Mouse (Mus musculus): Measurements from ENCODE around the gene Mucl3.

- TF ChIP-seq CTCF (IDR thresholded peaks at IDR 0.05; ENCODE audit: low read depth, low read length): peak; percentile 45
- no peak for TF ChIP-seq POLR2AphosphoS5 (IDR thresholded peaks at IDR 0.05; ENCODE audit: insufficient replicate concordance, low read depth, low read length)
- no peak for TF ChIP-seq TAL1 (conservative IDR thresholded peaks at IDR 0.05; ENCODE audit: low read depth, low read length)
- TF ChIP-seq GATA2 (IDR thresholded peaks at IDR 0.05; ENCODE audit: borderline replicate concordance, low read depth, low read length): no peak
- no peak for TF ChIP-seq GATA1 (IDR thresholded peaks at IDR 0.05; ENCODE audit: borderline replicate concordance, low read length)
Observed at GRCm38 (mm10) chr17:35635699-35636111, 7.8 kb downstream of the Mucl3 start.

All from G1E (cell line).